Mouse (Mus musculus) CH12.LX (cell line): ENCODE results near the gene Jarid2. TPM values are rescaled to one million over a fixed set of nuclear protein-coding genes. Genes with fewer than 3 reads are reported as not detected.

Experiments used
- DNase-seq: peaks from one replicate; pipeline ENCODE4 v3.0.0-alpha.2; 2013; ENCODE audit errors: extremely low read depth
- H3K27ac ChIP-seq: 2 replicates; pipeline ENCODE4 v1.5.1; 2012; ENCODE audit warnings: low read depth, mild to moderate bottlenecking, control low read depth, moderate library complexity; ENCODE audit not compliant: insufficient read depth
- H3K27me3 ChIP-seq: replicated peaks from 2 replicates; pipeline ENCODE3; 2012; ENCODE audit warnings: inconsistent platforms
- H3K36me3 ChIP-seq, 2 experiments: replicated peaks in 1 of 2; 2 replicates each; pipeline versions ENCODE3 to v1.6.1; 2012; ENCODE audit warnings: inconsistent platforms in 1 of 2, low read length in 1 of 2, mild to moderate bottlenecking in 1 of 2, mixed read lengths in 1 of 2, moderate library complexity in 1 of 2; ENCODE audit not compliant: control insufficient read depth in 1 of 2, insufficient read depth in 1 of 2
- H3K4me1 ChIP-seq, 2 experiments: 2 replicates each; pipeline ENCODE4 v1.6.1; 2012; ENCODE audit warnings: inconsistent platforms in 1 of 2, moderate library complexity in 1 of 2; ENCODE audit not compliant: insufficient read depth in 2 of 2, control insufficient read depth in 1 of 2
- H3K4me2 ChIP-seq: 2 replicates; pipeline ENCODE4 v1.6.1; 2012; ENCODE audit warnings: low read depth, mild to moderate bottlenecking, control low read depth; ENCODE audit not compliant: poor library complexity, insufficient read depth, severe bottlenecking
- H3K4me3 ChIP-seq, 3 experiments: fragments of 150-350 bp in 1 of 3; sonication (generic) in 1 of 3; replicated peaks in 1 of 3; 2 replicates each; pipeline versions ENCODE3 to v1.5.1; 2011 to 2012; ENCODE audit warnings: low read depth in 2 of 3, low read length in 2 of 3, mild to moderate bottlenecking in 2 of 3, moderate library complexity in 2 of 3, control low read depth in 1 of 3, improper control_type of control experiment in 1 of 3, inconsistent platforms in 1 of 3, mixed read lengths in 1 of 3; ENCODE audit not compliant: poor library complexity in 1 of 3
- H3K79me2 ChIP-seq: replicated peaks from 2 replicates; pipeline ENCODE4 v1.6.1; 2012; ENCODE audit warnings: mild to moderate bottlenecking, moderate library complexity; ENCODE audit not compliant: control insufficient read depth, poor library complexity, insufficient read depth, severe bottlenecking; ENCODE audit errors: extremely low read depth
- H3K9ac ChIP-seq: 2 replicates; pipeline ENCODE4 v1.6.1; 2012; ENCODE audit warnings: low read depth, mild to moderate bottlenecking, control low read depth, moderate library complexity; ENCODE audit not compliant: insufficient read depth
- H3K9me3 ChIP-seq: replicated peaks from 2 replicates; pipeline ENCODE3; 2012; ENCODE audit warnings: low read length, inconsistent platforms, mixed read lengths
- BHLHE40 ChIP-seq: IDR thresholded peaks from 2 replicates; pipeline ENCODE4 v1.6.1; 2011; ENCODE audit warnings: mild to moderate bottlenecking, low read depth, low read length, improper control_type of control experiment
- CHD1 ChIP-seq: IDR thresholded peaks from 2 replicates; pipeline ENCODE4 v1.6.1; 2012; ENCODE audit warnings: low read depth, low read length, improper control_type of control experiment, inconsistent platforms
- CHD2 ChIP-seq: IDR thresholded peaks from 2 replicates; pipeline ENCODE4 v1.6.1; 2011; ENCODE audit warnings: low read length, improper control_type of control experiment
- ELF1 ChIP-seq: IDR thresholded peaks from 2 replicates; pipeline ENCODE4 v1.6.1; 2014; ENCODE audit warnings: low read depth, mild to moderate bottlenecking, inconsistent platforms, low read length, improper control_type of control experiment
- EP300 ChIP-seq: IDR thresholded peaks from 2 replicates; pipeline ENCODE4 v1.6.1; 2011; ENCODE audit warnings: low read length, improper control_type of control experiment
- ETS1 ChIP-seq: conservative IDR thresholded peaks from 2 replicates; pipeline ENCODE4 v1.6.1; 2012; ENCODE audit warnings: low read depth, mild to moderate bottlenecking, inconsistent platforms, low read length, improper control_type of control experiment, moderate library complexity
- HCFC1 ChIP-seq: IDR thresholded peaks from 2 replicates; pipeline ENCODE4 v1.6.1; 2012; ENCODE audit warnings: low read depth, mild to moderate bottlenecking, inconsistent platforms, low read length, improper control_type of control experiment
- JUND ChIP-seq: conservative IDR thresholded peaks from 2 replicates; pipeline ENCODE4 v1.6.1; 2011; ENCODE audit warnings: low read depth, low read length, improper control_type of control experiment
- KAT2A ChIP-seq: IDR thresholded peaks from 2 replicates; pipeline ENCODE4 v1.6.1; 2012; ENCODE audit warnings: low read length, improper control_type of control experiment, inconsistent platforms; ENCODE audit not compliant: insufficient replicate concordance
- MAFK ChIP-seq: IDR thresholded peaks from 2 replicates; pipeline ENCODE4 v1.6.1; 2011; ENCODE audit warnings: low read length, improper control_type of control experiment; ENCODE audit not compliant: insufficient replicate concordance
- MEF2A ChIP-seq: IDR thresholded peaks from 2 replicates; pipeline ENCODE4 v1.6.1; 2014; ENCODE audit warnings: low read depth, mild to moderate bottlenecking, inconsistent platforms, low read length, improper control_type of control experiment, borderline replicate concordance
- MXI1 ChIP-seq: IDR thresholded peaks from 2 replicates; pipeline ENCODE4 v1.6.1; 2011; ENCODE audit warnings: mild to moderate bottlenecking, low read depth, low read length, improper control_type of control experiment
- MYC ChIP-seq: IDR thresholded peaks from 2 replicates; pipeline ENCODE4 v1.6.1; 2011; ENCODE audit warnings: low read depth, mild to moderate bottlenecking, improper control_type of control experiment, low read length
- NRF1 ChIP-seq: IDR thresholded peaks from 2 replicates; pipeline ENCODE4 v1.6.1; 2014; ENCODE audit warnings: low read depth, mild to moderate bottlenecking, inconsistent platforms, low read length, improper control_type of control experiment, moderate library complexity
- PAX5 ChIP-seq: IDR thresholded peaks from 2 replicates; pipeline ENCODE4 v1.6.1; 2012; ENCODE audit warnings: low read length, inconsistent platforms, mixed read lengths
- POLR2A ChIP-seq: IDR thresholded peaks from 2 replicates; pipeline ENCODE4 v1.6.1; 2011; ENCODE audit warnings: low read depth, mild to moderate bottlenecking, improper control_type of control experiment, low read length
- POLR2AphosphoS2 ChIP-seq: IDR thresholded peaks from 2 replicates; pipeline ENCODE4 v1.6.1; 2011; ENCODE audit warnings: low read depth, low read length, improper control_type of control experiment
- SMC3 ChIP-seq: IDR thresholded peaks from 2 replicates; pipeline ENCODE4 v1.6.1; 2011; ENCODE audit warnings: low read depth, low read length, improper control_type of control experiment
- TBP ChIP-seq: conservative IDR thresholded peaks from 2 replicates; pipeline ENCODE4 v1.6.1; 2011; ENCODE audit warnings: low read depth, low read length, improper control_type of control experiment
- TCF12 ChIP-seq: IDR thresholded peaks from 2 replicates; pipeline ENCODE4 v1.6.1; 2014; ENCODE audit warnings: low read depth, mild to moderate bottlenecking, inconsistent platforms, low read length, improper control_type of control experiment
- UBTF ChIP-seq: IDR thresholded peaks from 2 replicates; pipeline ENCODE4 v1.6.1; 2012; ENCODE audit warnings: low read depth, mild to moderate bottlenecking, inconsistent platforms, low read length, improper control_type of control experiment, moderate library complexity
- ZKSCAN1 ChIP-seq: IDR thresholded peaks from 2 replicates; pipeline ENCODE4 v1.6.1; 2012; ENCODE audit warnings: low read depth, inconsistent platforms, low read length, improper control_type of control experiment, borderline replicate concordance
- ZMIZ1 ChIP-seq: IDR thresholded peaks from 2 replicates; pipeline ENCODE4 v1.6.1; 2012; ENCODE audit warnings: low read depth, mild to moderate bottlenecking, inconsistent platforms, low read length, improper control_type of control experiment
- dilution Hi-C: fragments of 300-500 bp; cut with MboI; formaldehyde crosslinking; loops from 2 replicates; pipeline ENCODE4 v1.14.3; 2020; ENCODE audit warnings: low sequenced_read_pairs; ENCODE audit not compliant: extremely low pct_unique_long_range_greater_than_20kb, extremely low pct_ligation_motif_present
- in situ Hi-C: fragments of 300-500 bp; cut with MboI; formaldehyde crosslinking; loops from 3 replicates; pipeline ENCODE4 v1.14.3; 2019; ENCODE audit warnings: low sequenced_read_pairs, low pct_ligation_motif_present, low pct_unique_long_range_greater_than_20kb, mixed read lengths
- polyA plus RNA-seq: library from polyadenylated mRNA; unstranded; fragments of >175 nt; gene quantifications from 2 replicates; pipeline ENCODE4 v1.2.1, GENCODE M21; 2012; ENCODE audit warnings: low read depth; ENCODE audit not compliant: insufficient read length
- total RNA-seq, 2 experiments: library from RNA; depleted of rRNA; stranded (reverse); fragments of 300-350 nt in 1 of 2; fragments of >200 nt in 1 of 2; gene quantifications; 2 replicates each; pipeline ENCODE4 v1.2.3; 2012 to 2014

Jarid2 gene
- total and polyA plus RNA-seq, 3 experiments, result 4.5 to 10.9 (median 7.8) TPM

GRCm38 (mm10) chr13:44891813-44892730, 162.8 kb downstream of the Jarid2 start:
- Histone ChIP-seq H3K9ac (no peak overlapping the region), H3K4me2 (no peak overlapping the region), H3K4me1 (peaks cover 0 to 2% of the 10 kb centered on the region in 2 experiments; a peak in 1 of 4 replicates), H3K27ac (no peak overlapping the region), H3K4me3 (no peak overlapping the region), H3K36me3 (peaks cover 6 to 48% of the 10 kb centered on the region in 2 experiments), H3K27me3 (no peaks in the 10 kb centered on the region), H3K79me2 (no peaks in the 10 kb centered on the region), H3K9me3 (no peaks in the 10 kb centered on the region)
- dilution Hi-C loops, result no loop called here
- in situ Hi-C loops, result no loop called here
- no peak for TF ChIP-seq CHD1
- no peak for TF ChIP-seq HCFC1
- TF ChIP-seq MEF2A, result no peak
- no peak for TF ChIP-seq ZMIZ1
- no peak for TF ChIP-seq CHD2
- no peak for TF ChIP-seq UBTF
- TF ChIP-seq BHLHE40, result no peak
- no peak for TF ChIP-seq TBP
- no peak for TF ChIP-seq SMC3
- TF ChIP-seq KAT2A, result no peak
- TF ChIP-seq POLR2A, result no peak
- TF ChIP-seq MXI1, result no peak
- no peak for TF ChIP-seq MAFK
- TF ChIP-seq JUND, result no peak
- TF ChIP-seq TCF12, result no peak
- TF ChIP-seq ZKSCAN1, result no peak
- TF ChIP-seq ELF1, result no peak
- TF ChIP-seq NRF1, result no peak
- DNase-seq, result no peak

DNA sequence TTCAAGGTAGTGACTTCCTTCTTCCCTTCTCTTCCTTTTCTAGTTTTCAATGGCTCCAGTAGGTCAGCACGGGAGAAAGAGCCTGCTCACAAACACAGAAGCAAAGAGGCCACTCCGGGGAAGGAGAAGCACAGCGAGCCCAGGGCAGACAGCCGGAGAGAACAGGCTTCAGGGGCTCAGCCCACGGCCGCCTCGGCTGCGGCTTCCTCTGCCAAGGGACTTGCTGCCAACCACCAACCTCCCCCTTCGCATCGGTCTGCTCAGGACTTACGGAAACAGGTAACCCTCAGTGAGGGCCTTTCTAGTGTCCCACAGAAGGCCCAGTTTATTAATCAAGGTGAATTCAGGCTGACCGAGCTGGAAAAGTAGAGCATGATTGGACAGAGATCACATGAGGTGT, 166.9 kb downstream of the Jarid2 start:
- Histone ChIP-seq H3K9me3 (no peaks in the 10 kb centered on the region), H3K27me3 (no peaks in the 10 kb centered on the region), H3K27ac (no peak overlapping the region), H3K4me1 (peaks cover 0 to 2% of the 10 kb centered on the region in 2 experiments; a peak in 1 of 4 replicates), H3K4me2 (no peak overlapping the region), H3K36me3 (peaks cover 6 to 65% of the 10 kb centered on the region in 2 experiments), H3K4me3 (no peak overlapping the region), H3K9ac (no peak overlapping the region), H3K79me2 (no peaks in the 10 kb centered on the region)
- dilution Hi-C loops (no loop called here), in situ Hi-C loops (no loop called here)
- DNase-seq, result no peak
- TF ChIP-seq POLR2AphosphoS2 (no peak), MAFK (no peak), TCF12 (no peak), ZKSCAN1 (no peak), ETS1 (no peak), MEF2A (no peak), PAX5 (no peak), CHD2 (no peak), POLR2A (no peak), MYC (no peak), EP300 (no peak)
